Mouse (Mus musculus): Measurements from ENCODE around the gene Gm26965. TPM values are rescaled to one million over a fixed set of nuclear protein-coding genes. Genes with fewer than 3 reads are reported as not detected.

Gm26965 gene
- polyA plus RNA-seq (2017; shearing (Covaris generic)) = under 1 TPM in 1 of 2 experiments, not detected in 1; 0.36 TPM

GRCm38 (mm10) chr13:67525753-67526410 is at the start of gene Gm26965, which contains the start of gene Zfp87:
Gene Gm26965, minus strand, starts transcription at chr13:67526151.
Gene Zfp87, minus strand, starts transcription at chr13:67526177.

GRCm38 (mm10) chr13:67553730-67554129 is 27.8 kb upstream of the Gm26965 start, which contains the start of gene Zfp748:
Gene Zfp748, minus strand, starts transcription at chr13:67553830.

GRCm38 (mm10) chr13:67500084-67500719 is 25.7 kb downstream of the Gm26965 start, which contains the start of gene Zfp58:
Gene Zfp58, minus strand, starts transcription at chr13:67500555.

DNA sequence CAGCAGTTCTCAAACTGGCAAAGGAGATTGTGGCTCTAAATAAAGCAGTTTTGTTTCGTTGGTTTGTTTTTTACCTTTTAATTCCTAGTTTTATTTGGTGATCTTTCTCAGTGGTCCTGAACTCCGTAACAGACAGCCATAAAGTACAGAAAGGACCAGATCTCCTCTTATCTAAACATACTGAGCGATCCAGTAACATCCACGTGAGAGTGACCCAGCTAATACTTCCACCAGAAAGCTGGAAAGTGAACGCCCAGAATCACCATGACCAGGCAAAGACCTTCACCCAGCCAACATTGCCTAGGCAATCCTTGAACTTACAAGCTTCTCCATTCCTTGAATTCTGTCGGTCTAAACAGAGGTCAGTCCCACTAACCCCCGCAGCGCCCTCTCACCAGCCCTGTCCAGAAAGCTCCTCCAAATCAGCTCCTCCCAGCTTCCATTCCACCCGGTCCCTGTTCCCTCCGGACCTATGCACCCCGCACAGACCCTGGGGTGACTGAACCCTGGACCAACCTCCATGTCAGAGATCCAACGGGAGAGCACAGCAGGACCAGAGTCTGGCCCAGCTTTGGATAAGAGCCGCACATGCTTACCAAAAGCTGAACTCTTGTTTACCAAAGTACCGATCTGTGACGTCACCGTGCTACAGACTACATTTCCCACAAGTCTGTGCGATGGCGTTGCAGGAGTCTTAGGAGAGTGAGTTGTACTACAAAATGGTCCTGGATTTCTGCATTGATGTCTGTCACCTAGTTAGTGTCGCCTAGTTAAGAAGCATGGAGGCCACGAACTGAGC is 42.1 kb downstream of the Gm26965 start, which contains the start of gene Zfp874b:
Zfp874b (minus strand) TSS at position 634 of the 799 bp plus-strand sequence.

DNA sequence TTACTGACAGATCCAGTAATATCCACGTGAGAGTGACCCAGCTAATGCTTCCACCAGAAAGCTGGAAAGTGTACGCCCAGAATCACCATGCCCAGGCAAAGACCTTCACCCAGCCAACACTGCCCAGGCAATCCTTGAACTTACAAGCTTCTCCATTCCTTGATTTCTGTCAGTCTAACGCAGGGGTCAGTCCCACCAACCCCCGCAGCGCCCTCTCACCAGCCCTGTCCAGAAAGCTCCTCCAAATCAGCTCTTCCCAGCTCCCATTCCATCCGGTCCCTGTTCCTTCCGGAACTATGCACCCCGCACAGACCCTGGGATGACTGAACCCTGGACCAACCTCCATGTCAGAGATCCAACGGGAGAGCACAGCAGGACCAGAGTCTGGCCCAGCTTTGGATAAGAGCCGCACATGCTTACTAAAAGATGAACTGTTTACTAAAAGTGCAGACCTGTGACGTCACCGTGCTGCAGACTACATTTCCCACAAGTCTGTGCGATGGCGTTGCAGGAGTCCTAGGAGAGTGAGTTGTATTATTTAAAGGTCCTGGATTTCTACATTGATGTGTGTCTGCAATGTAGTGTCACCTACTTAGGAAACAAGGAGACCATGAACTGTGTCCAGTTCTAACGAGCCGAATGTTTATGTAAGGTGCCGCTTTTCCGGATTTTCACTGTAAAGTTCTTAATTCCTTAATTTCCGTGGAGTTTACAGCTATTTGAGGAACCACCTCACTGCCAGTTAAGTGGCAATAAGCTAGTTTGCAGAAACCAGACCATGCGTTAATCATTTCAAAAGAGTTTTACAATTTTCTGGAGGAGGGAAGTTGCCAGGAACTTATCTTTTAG is 74.6 kb downstream of the Gm26965 start, which contains the start of gene Zfp874a:
Zfp874a (minus strand) TSS at position 453 of the 849 bp plus-strand sequence.

Other genes starting within 250 kb of the Gm26965 start
- 1 to 10 TPM; 1.3 to 3.5 TPM for gene Zfp458, start 247.7 kb downstream of the Gm26965 start, polyA plus RNA-seq (2017; shearing (Covaris generic))
- gene Zfp457, start 219.7 kb downstream of the Gm26965 start, polyA plus RNA-seq (2017; shearing (Covaris generic)) = 1 to 10 TPM in 1 of 2 experiments, under 1 TPM in 1; 0.48 to 2.3 TPM
- gene Zfp595, start 193.6 kb downstream of the Gm26965 start, polyA plus RNA-seq (2017; shearing (Covaris generic)) = 1 to 10 TPM; 7.7 to 8.4 TPM
- 1 to 10 TPM in 1 of 2 experiments, under 1 TPM in 1; 0.90 to 1.3 TPM for gene Gm28044, start 165.6 kb downstream of the Gm26965 start, polyA plus RNA-seq (2017; shearing (Covaris generic))
- 1 to 10 TPM; 2.3 to 4.4 TPM for gene Zfp953, start 165.5 kb downstream of the Gm26965 start, polyA plus RNA-seq (2017; shearing (Covaris generic))
- gene Gm28041, start 150.4 kb downstream of the Gm26965 start, polyA plus RNA-seq (2017; shearing (Covaris generic)) = 1 to 10 TPM in 1 of 2 experiments, under 1 TPM in 1; 0.63 to 3.1 TPM
- gene Zfp456, start 150.3 kb downstream of the Gm26965 start, polyA plus RNA-seq (2017; shearing (Covaris generic)) = 1 to 10 TPM; 5.9 to 9.4 TPM
- 10 to 100 TPM; 19.9 to 22.8 TPM for gene Zfp429, start 126.3 kb downstream of the Gm26965 start, polyA plus RNA-seq (2017; shearing (Covaris generic))
- 1 to 10 TPM; 3.1 to 3.7 TPM for gene Zfp459, start 104.7 kb downstream of the Gm26965 start, polyA plus RNA-seq (2017; shearing (Covaris generic))
- gene Zfp874a, start 74.5 kb downstream of the Gm26965 start, polyA plus RNA-seq (2017; shearing (Covaris generic)) = 10 to 100 TPM in 1 of 2 experiments, 1 to 10 TPM in 1; 9.0 to 15.1 TPM
- gene Zfp874b, start 41.9 kb downstream of the Gm26965 start, polyA plus RNA-seq (2017; shearing (Covaris generic)) = 10 to 100 TPM in 1 of 2 experiments, 1 to 10 TPM in 1; 7.6 to 13.0 TPM
- gene Zfp58, start 25.6 kb downstream of the Gm26965 start, polyA plus RNA-seq (2017; shearing (Covaris generic)) = 10 to 100 TPM; 14.6 to 21.7 TPM
- 10 to 100 TPM; 37.3 to 43.0 TPM for gene Zfp87, start within 50 bp of the Gm26965 start, polyA plus RNA-seq (2017; shearing (Covaris generic))
- gene Zfp748, start 27.7 kb upstream of the Gm26965 start, polyA plus RNA-seq (2017; shearing (Covaris generic)) = 10 to 100 TPM; 16.6 to 20.8 TPM
- gene Zfp729b, start 83.6 kb upstream of the Gm26965 start, polyA plus RNA-seq (2017; shearing (Covaris generic)) = 1 to 10 TPM; 5.5 to 5.8 TPM
- gene Gm49345, start 111.6 kb upstream of the Gm26965 start, polyA plus RNA-seq (2017; shearing (Covaris generic)) = 1 to 10 TPM; 1.0 to 3.9 TPM
- gene Zfp729a, start 111.6 kb upstream of the Gm26965 start, polyA plus RNA-seq (2017; shearing (Covaris generic)) = 1 to 10 TPM; 6.9 to 8.2 TPM
- 10 to 100 TPM; 20.8 to 23.2 TPM for gene Zfp738, start 160.9 kb upstream of the Gm26965 start, polyA plus RNA-seq (2017; shearing (Covaris generic))
- gene Zfp65, start 203.0 kb upstream of the Gm26965 start, polyA plus RNA-seq (2017; shearing (Covaris generic)) = 1 to 10 TPM; 5.8 to 6.7 TPM
- gene Zfp85, start 229.1 kb upstream of the Gm26965 start, polyA plus RNA-seq (2017; shearing (Covaris generic)) = 1 to 10 TPM; 8.2 to 9.0 TPM

All from inflammation-experienced regulatory T-cells (primary cell).